Mouse (Mus musculus) thymus, adult 2 months (tissue): ENCODE results near the gene Ahrr.

Experiments used
- CTCF ChIP-seq: fragments of 200-500 bp; IDR thresholded peaks from 2 replicates; pipeline ENCODE4 v1.5.1; 2012; ENCODE audit warnings: mild to moderate bottlenecking, control low read depth, low read length, moderate library complexity, borderline replicate concordance; ENCODE audit not compliant: control insufficient read depth, poor library complexity, insufficient read depth; ENCODE audit errors: extremely low read depth
- POLR2A ChIP-seq: fragments of 200-500 bp; IDR thresholded peaks from 2 replicates; pipeline ENCODE4 v1.6.1; 2012; ENCODE audit warnings: mild to moderate bottlenecking, low read length, control low read depth, moderate library complexity; ENCODE audit not compliant: control insufficient read depth, poor library complexity, insufficient read depth; ENCODE audit errors: extremely low read depth

DNA sequence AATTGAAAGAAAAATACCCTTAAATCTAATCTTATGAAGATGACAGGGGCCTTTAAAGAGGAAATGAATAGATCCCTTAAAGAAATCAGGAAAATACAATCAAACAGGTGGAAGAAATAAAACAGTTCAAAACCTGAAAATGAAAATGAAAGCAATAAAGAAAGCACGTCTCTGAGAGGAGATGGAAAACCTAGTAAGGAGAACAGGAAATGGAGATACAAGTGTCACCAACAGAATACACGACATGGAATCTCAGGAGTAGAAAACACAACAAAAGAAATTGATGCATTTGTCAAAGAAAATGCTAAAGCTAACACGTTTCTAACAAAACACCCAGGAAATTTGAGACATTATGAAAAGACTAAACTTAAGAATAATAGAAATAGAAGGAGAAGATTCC lies 95.7 kb downstream of the Ahrr start:
- TF ChIP-seq CTCF: no peak
- no peak for TF ChIP-seq POLR2A
